Mouse (Mus musculus): ENCODE results near the gene Adamts5.

Gene Adamts5

DNA sequence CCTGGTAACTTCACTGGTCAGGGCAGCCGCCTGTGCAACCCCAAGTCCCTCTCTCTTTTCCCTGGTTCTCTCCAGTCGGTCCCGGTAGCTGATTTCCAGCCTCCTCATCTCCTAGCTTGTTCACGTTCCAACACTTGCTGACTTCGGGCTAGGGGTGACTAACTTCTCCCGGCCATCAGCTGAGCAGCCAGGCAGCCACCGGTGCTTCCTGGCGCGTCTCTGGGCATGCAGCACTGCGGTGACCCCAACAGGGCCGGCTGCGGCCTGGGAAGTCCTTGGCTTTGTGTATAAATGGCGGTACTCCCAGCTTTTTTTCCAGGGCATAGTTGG is at the start of gene Adamts5:
Gene Adamts5, minus strand, starts transcription at position 248 of the 330 bp plus-strand sequence.
- no peak for DNase-seq (ENCODE audit: low read depth in 2 of 2, low spot score in 2 of 2)

DNA sequence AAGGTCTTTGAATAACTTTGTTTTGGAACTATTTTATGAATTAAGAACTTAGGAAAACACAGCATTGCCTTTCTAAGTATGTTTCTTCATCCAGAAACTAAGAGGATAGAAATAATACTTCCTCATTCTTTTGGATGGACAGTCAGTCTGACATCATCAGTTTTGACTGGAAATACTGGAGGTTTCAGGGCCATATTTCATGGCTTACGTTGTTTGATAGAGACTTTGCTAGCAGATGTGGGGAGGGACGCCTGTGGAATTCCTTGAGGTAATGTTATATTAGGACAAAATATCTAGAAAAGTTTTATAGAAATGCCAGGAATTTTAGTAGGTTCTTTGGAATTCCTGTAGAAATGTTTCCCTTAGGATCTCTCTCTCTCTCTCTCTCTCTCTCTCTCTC is 48.7 kb upstream of the Adamts5 start:
- no peak for DNase-seq (ENCODE audit: low read depth in 2 of 2, low spot score in 2 of 2)

DNA sequence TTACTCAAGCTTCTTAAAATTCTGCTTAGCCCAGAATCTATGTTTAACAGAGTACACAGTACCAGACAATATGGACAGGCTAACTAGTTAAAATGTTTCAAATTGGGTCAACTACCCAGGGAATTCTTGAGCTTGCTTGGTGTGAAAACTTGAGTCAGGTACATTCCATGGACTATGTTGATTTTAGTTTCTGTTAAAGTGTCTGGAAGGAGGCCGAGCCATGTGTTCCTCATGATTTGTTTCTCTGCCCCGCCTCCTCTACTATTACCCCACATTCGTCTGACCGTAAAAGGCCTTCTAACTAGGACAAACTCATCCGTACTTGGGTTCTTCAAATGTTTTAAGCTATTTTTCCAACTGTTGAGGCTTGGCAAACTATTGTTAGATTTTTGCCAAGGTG is 24.4 kb upstream of the Adamts5 start:
- no peak for DNase-seq (ENCODE audit: low read depth in 2 of 2, low spot score in 2 of 2)

DNA sequence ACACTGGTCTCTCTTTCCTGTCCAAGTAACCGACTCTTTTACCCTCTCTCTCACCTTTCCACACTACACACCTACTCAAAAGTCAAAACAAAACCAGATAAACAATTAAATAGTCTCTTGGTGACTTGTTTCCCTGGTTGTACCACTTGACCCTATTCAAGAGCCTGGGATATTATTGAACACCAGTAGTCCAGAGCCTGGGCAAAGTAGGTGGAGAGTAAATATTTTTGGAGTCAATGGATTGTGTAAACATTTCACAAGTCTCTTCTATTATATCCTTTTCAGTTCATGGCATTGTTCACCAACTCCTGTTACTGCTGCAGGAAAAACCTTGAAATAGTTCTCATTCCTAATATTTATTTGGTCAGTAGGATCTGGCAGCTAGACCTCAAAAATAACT is 20.8 kb upstream of the Adamts5 start:
- DNase-seq (ENCODE audit: low read depth in 2 of 2, low spot score in 2 of 2), result no peak

DNA sequence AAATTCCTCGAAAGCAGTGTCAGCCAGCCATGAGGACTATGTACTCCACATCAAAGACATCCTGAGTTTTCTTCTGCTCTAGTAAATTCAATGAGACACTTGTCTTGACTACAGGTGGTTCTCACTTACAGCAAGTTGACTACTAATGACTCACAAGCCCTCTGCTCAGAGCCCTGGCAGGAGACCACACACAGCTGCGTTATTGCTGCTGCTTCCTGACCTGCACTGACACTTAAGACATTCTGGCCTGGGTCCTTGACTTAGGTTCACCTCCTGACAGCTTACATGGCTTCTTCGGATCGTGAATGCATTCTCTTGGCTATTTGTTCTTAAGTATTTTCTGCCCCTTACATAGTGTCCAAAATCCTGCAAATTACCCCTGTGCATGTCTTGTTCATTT is 18.5 kb upstream of the Adamts5 start:
- no peak for DNase-seq (ENCODE audit: low read depth in 2 of 2, low spot score in 2 of 2)

DNA sequence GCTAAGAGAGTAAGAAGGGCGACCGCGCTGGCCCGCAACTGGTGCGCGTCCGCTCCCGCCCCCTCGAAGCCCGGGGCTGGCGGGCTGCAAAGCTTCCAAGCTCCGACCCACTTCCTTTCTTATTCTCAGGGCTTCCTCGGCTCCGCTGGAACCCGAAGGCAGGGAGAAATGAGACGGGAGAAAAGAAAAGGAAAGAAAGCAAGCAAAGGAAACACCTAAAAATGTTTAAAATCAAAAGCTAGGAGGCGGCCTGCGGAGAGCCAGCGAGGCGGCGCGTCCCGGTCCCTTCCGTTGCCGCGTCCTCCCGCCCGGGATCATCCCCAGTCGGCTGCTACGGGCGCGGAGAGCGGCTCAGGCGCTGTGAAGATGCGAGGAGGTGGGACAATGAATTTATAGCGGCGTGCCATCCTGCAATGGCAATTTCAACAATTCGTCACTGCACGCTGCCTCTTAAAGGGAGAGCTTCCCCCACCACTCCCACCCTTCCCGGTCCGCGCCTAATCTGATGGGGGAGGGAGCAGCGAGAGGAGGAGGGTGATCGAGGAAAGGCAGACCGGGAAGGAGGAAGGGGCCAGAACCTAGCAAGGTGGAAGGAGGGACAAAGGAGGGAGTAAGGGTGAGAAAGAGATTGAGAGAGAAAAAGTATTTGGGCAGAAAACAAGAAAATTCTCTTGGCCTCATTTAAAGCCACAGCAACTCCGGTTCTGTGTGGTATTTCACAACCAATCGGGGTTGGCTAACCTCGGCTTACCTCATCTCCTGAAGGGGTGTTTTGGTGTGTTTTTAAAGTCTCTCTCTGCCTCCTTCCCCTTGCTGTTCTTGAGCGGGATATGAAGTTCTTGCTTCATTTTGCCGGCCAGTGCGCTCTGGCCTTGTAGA is 687 bp downstream of the Adamts5 start:
- no peak for DNase-seq (ENCODE audit: low read depth in 2 of 2, low spot score in 2 of 2)

DNA sequence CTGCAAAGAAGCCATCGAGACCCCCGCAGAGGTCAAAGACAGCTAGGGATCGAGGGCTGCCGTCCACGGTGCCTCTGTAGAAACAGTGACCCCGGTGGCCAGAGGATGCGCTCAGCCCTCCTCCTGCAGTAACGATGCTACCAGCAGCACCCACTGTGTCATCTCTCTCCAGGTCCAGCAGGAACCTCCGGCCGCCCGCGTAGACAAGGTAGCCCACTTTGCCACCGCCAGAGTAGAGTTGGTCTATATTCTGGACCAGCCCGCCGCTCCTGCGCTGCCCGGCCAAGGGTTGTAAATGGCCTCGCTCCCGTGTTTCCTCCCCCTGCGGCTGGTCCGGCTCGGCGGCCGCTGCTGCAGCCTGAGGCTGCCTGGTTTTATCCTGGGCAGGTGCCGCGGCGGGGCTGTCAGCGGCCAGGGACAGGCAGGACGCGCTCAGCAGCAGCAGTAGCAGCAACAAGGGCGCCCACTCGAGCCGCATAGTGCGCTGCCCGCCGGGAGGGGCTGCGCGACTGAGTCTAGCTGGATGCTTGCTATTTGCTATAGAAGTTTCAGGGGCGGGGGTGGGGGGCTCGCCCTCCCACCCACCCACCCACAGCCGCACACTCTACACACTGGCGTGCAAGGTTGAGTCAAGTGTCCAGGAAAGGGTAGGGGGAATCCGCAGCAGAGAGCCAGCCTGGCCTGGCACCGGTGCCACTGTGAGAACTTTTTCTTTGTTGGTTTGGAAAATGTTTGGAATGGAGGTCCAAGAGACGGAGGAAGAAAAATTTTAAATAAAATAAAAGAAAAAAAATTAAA is 1.6 kb downstream of the Adamts5 start:
- DNase-seq (ENCODE audit: low read depth in 2 of 2, low spot score in 2 of 2), result no peak

DNA sequence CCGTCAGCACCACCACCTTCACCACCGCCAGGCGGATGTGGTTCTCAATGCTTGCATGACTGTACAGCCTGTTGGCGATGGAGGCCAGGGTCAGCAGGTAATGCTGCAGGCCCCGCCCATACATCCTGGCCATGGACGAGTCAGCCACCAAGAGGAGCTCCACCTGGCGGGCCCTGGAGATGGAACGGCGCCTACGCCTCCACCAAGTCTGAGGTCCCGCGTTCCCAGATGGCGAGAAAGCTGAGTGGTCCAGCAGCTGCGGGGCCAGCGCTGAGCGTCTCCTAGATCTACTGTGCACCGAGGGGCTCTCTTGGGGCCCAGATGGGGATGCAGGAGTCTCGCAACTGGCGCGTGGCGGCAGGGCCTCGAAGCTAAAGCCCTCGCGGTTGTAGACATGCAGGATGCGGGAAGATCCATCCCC is 2.3 kb downstream of the Adamts5 start:
- no peak for DNase-seq (ENCODE audit: low read depth in 2 of 2, low spot score in 2 of 2)

DNA sequence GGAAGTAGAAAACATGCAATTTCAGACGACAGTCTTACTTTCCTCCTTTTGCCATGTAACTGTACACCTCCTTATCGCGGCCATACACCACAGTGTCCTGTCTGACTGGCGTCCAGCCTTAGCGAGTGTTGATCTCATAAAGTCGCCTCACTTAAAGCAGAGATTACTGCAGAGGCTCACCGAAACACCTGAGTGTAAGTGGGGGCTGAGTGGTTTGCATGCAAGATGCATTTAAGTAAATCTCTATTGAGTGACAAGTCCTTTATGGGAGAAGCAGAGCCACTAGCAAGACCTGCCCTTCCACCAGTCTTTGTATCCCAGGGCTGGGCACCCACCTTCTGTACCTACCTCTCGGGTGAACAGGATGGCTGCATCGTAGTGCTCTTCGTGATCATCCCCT is 2.8 kb downstream of the Adamts5 start:
- DNase-seq (ENCODE audit: low read depth in 2 of 2, low spot score in 2 of 2), result no peak

DNA sequence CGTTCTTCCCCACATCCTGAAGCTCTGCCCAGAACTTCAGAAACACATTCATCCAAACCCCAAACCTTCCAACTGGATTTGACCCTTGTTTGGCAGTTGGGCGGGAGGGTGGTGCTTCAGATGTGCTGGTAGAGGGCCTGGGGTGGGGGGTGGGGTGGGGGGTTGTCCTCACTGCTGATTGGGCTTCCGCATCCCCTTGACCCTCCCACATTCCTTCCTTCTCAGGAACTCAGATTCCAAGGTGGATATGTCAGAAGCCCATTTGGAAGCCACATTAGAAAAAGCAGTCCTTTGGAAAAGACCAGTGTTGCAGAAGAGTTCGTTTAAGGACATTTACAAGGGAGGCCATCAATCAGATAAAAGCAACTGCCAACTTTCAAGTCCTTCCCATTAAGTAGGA is 3.2 kb downstream of the Adamts5 start:
- DNase-seq (ENCODE audit: low read depth in 2 of 2, low spot score in 2 of 2), result no peak

DNA sequence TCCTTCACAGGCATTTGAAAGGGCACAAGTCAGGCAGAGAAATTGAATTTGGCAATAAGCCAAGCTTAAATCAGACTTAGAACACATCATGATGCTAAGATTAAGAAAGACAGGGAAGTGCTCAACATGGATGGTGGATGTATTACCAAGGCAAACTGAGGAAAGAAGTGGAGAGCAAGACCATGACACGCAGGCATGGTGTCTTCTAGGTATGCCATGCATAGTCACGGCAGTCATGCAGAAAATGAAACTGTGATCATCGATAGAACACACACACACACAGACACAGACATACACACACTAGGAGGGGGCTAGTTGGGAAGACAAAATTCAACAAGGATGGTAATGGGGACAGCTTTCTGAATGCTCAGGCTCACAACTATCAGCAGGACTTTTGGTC is 3.8 kb downstream of the Adamts5 start:
- no peak for DNase-seq (ENCODE audit: low read depth in 2 of 2, low spot score in 2 of 2)

DNA sequence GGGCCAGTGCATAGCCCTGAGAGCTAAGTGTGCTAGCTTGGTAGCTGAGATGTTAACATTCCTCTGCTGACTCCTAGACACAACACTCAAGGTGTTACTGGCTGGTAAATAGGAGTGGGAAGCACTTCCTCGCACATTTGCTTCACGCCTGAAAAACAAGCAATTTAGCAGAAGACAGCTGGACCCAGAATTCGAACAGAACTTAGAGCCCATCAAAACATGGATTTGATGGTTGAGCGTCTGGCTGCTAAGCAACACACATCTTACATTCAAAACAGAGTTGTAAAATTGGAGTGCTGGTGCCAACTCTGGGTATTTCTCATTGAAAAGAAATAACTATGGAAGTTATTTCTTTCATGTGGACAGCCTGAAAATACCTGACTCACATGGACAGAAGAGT is 5.7 kb downstream of the Adamts5 start:
- DNase-seq (ENCODE audit: low read depth in 2 of 2, low spot score in 2 of 2), result no peak

DNA sequence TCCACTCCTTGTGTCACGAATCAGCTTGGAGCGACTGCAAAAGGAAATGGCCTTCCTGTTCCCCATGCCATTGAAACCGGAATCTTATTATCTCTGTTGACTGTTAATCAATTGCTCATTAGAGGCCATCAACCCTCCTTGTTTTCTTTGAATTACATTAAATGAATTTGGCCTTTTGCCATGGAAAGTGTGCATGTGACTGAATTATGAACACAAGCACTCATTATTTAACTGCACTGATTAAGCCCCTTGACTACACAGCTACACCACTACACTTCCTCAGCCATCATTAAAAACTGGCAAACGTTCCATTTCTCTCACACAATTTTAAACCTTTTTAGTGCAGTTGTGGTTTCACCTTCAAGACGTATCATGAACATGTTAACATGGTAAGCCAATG is 11.8 kb downstream of the Adamts5 start:
- no peak for DNase-seq (ENCODE audit: low read depth in 2 of 2, low spot score in 2 of 2)

DNA sequence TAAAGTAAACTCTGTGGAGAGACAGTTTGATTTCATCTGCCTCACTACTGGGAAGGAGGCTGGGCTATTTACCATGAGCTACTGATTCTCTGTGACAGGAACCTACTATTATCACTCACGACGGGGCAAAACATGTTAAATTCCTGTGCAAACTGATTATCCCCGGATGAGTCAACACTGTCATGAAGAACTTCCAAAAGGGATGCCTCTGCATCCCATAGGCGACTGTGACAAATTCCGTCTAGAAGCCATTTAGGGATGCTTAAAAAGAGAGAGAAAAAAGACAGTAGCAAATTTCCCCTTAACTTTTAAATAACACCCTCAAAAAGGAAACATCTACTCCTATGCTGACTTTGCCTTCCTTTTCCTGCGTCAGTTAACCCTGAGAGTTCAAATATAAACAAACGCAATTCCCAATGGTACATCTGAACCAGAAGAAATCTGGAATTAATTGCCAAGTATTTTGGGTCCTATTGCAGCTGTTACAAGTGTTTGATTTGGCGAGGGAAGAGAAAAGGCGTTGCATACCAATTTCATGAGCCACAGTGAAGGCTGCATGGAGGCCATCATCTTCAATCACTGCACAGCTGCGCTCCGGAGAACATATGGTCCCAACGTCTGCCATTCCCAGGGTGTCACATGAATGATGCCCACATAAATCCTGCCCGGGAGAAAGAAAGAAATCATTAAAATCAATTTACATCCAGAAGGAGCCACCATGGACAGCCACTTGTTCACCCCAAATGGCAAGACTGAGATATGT is 14.2 kb downstream of the Adamts5 start:
- DNase-seq (ENCODE audit: low read depth in 2 of 2, low spot score in 2 of 2), result no peak

DNA sequence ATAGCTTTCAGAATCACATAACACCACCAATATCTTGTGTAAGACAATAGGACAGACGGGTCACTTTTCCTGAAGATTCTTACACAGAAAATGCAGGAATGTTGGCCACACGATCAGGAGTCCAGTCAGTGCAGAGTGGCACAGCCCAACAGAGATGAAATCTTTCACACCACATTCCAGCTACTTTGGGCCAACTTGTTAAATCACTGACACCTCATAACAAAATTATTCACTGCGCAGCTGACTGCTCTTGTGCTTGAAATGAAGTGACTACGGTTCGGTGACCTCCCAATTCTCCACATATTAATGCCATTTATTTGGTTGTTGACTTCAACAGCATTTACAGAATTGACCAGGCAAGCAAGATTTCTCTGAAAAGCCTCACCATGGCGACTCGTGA is 22.6 kb downstream of the Adamts5 start:
- DNase-seq (ENCODE audit: low read depth in 2 of 2, low spot score in 2 of 2), result no peak

DNA sequence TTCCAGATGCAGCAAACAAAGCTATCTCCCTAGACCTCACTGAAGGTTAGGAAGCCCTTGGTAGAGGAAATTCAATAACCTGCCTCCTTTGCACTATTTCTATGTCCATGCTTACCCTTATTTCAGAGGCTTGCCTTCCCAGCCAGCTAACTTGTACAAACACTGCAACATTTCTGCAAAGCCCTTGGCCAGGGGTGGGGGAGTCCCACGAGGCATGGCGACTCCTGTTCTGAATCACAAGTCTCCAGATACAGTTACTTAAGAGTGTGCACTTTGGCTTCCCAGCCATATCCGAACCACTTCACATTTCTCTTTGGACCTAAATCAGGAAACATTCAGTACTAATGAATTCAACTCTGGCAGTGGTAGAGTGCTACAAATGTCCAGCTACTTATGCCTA is 27.5 kb downstream of the Adamts5 start:
- DNase-seq (ENCODE audit: low read depth in 2 of 2, low spot score in 2 of 2), result no peak

DNA sequence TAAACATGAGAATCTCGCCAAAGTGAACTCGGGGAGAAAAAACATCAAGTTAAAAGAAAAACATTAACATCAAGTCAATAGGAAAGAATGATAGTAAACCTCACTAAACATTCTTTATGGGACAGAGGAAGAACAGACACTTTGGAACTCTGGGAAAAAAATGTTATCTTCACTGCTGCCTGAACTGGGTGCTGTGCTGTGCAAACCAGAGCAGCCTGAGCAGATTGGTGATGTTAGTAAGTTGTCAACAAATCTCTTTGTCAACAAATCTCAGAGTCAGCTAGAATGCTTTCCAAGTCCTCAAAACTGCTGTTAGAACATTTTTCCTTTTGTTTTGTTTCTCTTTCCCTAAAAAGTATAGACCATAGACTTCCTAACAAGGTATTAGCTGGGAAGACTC is 29.7 kb downstream of the Adamts5 start:
- DNase-seq (ENCODE audit: low read depth in 2 of 2, low spot score in 2 of 2), result no peak

DNA sequence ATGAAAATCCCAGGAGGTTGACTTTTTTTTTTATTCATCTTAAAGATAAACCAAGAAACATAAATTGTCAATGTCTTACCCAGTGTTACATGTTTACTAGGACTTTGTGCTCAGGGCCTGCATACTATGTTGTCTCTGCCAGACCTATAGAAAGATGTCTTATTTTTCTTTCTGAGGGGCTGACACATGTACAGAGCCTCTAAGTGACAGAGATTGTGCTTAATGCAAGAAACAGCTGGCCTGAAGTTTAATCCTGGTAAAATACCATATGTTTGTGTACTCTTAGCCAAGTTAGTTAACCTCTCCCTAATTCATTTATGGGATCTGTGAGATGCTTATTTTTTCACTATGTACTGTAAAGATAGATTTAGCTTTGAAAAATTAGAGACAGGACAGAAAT is 30.4 kb downstream of the Adamts5 start:
- no peak for DNase-seq (ENCODE audit: low read depth in 2 of 2, low spot score in 2 of 2)

DNA sequence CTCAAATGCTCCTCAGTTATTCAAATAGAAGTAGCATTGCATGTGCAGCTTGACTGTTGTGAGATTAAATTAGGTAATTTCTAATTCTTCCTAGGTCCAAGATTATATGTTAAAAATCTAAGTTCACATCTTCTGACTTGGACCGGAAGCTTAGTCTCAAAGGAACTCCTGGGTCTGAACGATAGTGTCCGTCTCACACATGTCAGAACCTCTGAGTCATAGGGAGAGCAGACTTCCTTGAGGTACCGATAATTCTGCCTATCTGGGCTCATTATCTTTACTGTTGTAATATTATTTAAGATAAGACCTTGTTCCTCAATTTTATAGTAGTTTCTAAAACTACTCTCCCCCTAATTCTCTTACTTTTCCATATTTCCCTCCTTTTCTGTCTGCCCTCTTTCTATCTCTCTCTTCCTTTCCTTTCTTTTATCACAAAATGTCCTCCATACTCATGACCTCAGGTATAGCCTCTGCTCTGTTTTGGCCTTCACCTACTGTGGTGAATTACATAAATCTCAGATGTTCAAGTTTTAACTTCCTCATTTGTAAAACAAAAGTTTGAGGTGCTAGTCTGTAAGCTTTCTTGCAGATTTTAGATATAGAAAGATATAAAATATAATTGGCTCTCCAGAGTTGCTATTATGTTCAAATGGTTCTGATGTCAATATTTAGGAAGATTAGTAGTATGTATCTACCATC is 36.8 kb downstream of the Adamts5 start:
- DNase-seq (ENCODE audit: low read depth in 2 of 2, low spot score in 2 of 2), result no peak

DNA sequence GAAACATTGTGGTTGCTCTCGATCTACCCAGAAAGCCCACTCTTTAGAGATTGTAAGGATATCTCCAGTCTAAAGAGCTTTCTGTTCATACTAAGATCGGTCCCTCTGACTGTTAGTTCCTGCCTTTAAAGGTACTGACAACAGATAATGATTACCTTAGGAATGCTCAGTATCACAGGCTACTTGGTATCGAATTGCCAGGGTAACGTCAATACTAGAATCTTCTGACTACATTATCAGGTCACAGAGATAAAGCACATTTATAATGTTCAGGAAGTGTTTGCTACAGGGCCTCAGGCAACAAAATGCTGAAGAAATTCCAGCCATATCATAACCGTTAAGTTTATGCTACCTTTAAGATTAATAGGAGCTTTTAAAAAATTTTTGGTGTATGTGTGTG is 47.1 kb downstream of the Adamts5 start:
- no peak for DNase-seq (ENCODE audit: low read depth in 2 of 2, low spot score in 2 of 2)

DNA sequence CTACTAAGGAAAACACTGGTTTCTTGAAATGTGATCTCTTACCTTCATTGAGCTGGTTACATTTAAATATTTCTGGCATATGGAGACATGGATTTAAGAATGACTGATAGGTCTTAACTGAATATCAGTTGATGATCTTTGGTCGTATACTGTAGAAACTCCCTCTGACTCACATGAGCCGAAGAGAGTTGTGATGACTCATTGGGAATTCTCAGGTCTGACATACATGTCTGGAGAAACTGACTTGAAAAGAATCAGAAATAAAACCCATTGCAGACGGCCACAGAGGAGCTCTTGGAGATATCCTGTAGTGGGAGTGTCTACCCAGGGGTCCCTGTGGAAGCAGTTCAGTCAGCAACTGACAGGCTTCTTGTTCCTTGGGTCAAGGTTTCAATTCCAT is 74.6 kb downstream of the Adamts5 start:
- no peak for DNase-seq (ENCODE audit: low read depth in 2 of 2, low spot score in 2 of 2)
